ENCODE assay signal across 31 mouse cellular contexts in genomic region chr7:83474471-83474870, GRCm38 (mm10).
DNase-seq lines count a peak whose midpoint lies in the region; ATAC-seq and TF ChIP-seq lines count a peak whose summit lies in the region.
"Had no signal": no experiment of that assay in that cellular context is flagged by ENCODE, and none has a peak within 500 bp of the region (broad histone marks: within the 10 kb centered on the region; RNA-seq: fewer than 3 reads in every experiment).

No protein-coding gene starts in this region.

- DNase-seq in embryonic facial prominence, embryonic 10.5 days (ENCODE audit: low spot score), result no peak
- peak; percentile 35 for DNase-seq in layer of hippocampus, adult 9-11 months
- DNase-seq in layer of hippocampus, postnatal 10 days (ENCODE audit: low spot score in 2 of 2), result no peak
- no peak for DNase-seq in embryonic facial prominence, embryonic 14.5 days (ENCODE audit: low spot score)
- DNase-seq in limb, embryonic 14.5 days (ENCODE audit: low spot score), result no peak
- DNase-seq in forebrain, postnatal 0 days, result no peak
- no peak for DNase-seq in kidney, postnatal 14 days
- DNase-seq: adrenal gland, adult 2 months; adrenal gland, postnatal 36 days; cerebellum, adult 2 months; gastrocnemius, postnatal 25 days; heart, adult 18-20 months; heart, postnatal 14 days; kidney, adult 2 months; kidney, postnatal 4 days; liver, embryonic 13.5 days; lung, adult 18-20 months; lung, postnatal 4 days; retina, postnatal 1 day; right cerebral cortex, postnatal 14 days; thymus, postnatal 14 days had no signal

- no peak overlapping the region for H3K4me3 ChIP-seq in embryonic facial prominence, embryonic 12.5 days
- no peak overlapping the region for H3K4me3 ChIP-seq in embryonic facial prominence, embryonic 10.5 days
- H3K4me3 ChIP-seq in embryonic facial prominence, embryonic 14.5 days (ENCODE audit: low read depth, low read length), result no peak overlapping the region
- no peak overlapping the region for H3K4me3 ChIP-seq in limb, embryonic 14.5 days (replicated peaks; ENCODE audit: low read length)
- no peak overlapping the region for H3K4me3 ChIP-seq in forebrain, postnatal 0 days (ENCODE audit: low read depth, low read length)
- H3K4me3 ChIP-seq: erythroblast, embryonic 14.5 days; hindbrain, embryonic 10.5 days; hindbrain, embryonic 15.5 days; liver, embryonic 13.5 days; megakaryocyte, embryonic 14.5 days; midbrain, embryonic 13.5 days; stomach, embryonic 15.5 days had no signal

- no peak overlapping the region for H3K9ac ChIP-seq in embryonic facial prominence, embryonic 12.5 days
- H3K9ac ChIP-seq in embryonic facial prominence, embryonic 14.5 days (ENCODE audit: low read depth, low read length), result no peak overlapping the region
- no peak overlapping the region for H3K9ac ChIP-seq in limb, embryonic 14.5 days (ENCODE audit: low read depth, low read length, severe bottlenecking)
- no peak overlapping the region for H3K9ac ChIP-seq in forebrain, postnatal 0 days
- H3K9ac ChIP-seq: hindbrain, embryonic 15.5 days; liver, embryonic 13.5 days; midbrain, embryonic 13.5 days; stomach, embryonic 15.5 days had no signal

- peak overlapping the region; percentile 36; the same call in 1 of the 2 replicates for H3K27ac ChIP-seq in embryonic facial prominence, embryonic 12.5 days
- H3K27ac ChIP-seq in embryonic facial prominence, embryonic 10.5 days (replicated peaks), result no peak overlapping the region
- H3K27ac ChIP-seq in embryonic facial prominence, embryonic 14.5 days (replicated peaks; ENCODE audit: low read depth, low read length), result peak overlapping the region; percentile 45
- peak overlapping the region; percentile 46; the same call in 1 of the 2 replicates for H3K27ac ChIP-seq in limb, embryonic 14.5 days (replicated peaks; ENCODE audit: low read depth, low read length)
- H3K27ac ChIP-seq in forebrain, postnatal 0 days (ENCODE audit: low read depth, low read length), result no peak overlapping the region
- H3K27ac ChIP-seq: hindbrain, embryonic 10.5 days; hindbrain, embryonic 15.5 days; liver, embryonic 13.5 days; midbrain, embryonic 13.5 days had no signal

- no peaks in the 10 kb centered on the region for H3K27me3 ChIP-seq in embryonic facial prominence, embryonic 12.5 days
- no peaks in the 10 kb centered on the region for H3K27me3 ChIP-seq in embryonic facial prominence, embryonic 10.5 days (replicated peaks; ENCODE audit: low read depth, poor library complexity, severe bottlenecking)
- H3K27me3 ChIP-seq in embryonic facial prominence, embryonic 14.5 days (replicated peaks; ENCODE audit: control insufficient read depth, insufficient read depth, low read length), result no peaks in the 10 kb centered on the region
- no peaks in the 10 kb centered on the region for H3K27me3 ChIP-seq in limb, embryonic 14.5 days (ENCODE audit: control insufficient read depth, insufficient read depth, low read length)
- no peaks in the 10 kb centered on the region for H3K27me3 ChIP-seq in forebrain, postnatal 0 days (ENCODE audit: insufficient read depth, low read length)
- H3K27me3 ChIP-seq: hindbrain, embryonic 15.5 days; liver, embryonic 13.5 days; megakaryocyte, embryonic 14.5 days; midbrain, embryonic 13.5 days; stomach, embryonic 15.5 days had no signal

- no peak overlapping the region for H3K4me2 ChIP-seq in embryonic facial prominence, embryonic 12.5 days (replicated peaks)
- H3K4me2 ChIP-seq in embryonic facial prominence, embryonic 14.5 days (ENCODE audit: low read depth, low read length), result no peak overlapping the region
- H3K4me2 ChIP-seq in limb, embryonic 14.5 days (replicated peaks; ENCODE audit: low read depth, low read length, severe bottlenecking), result no peak overlapping the region
- no peak overlapping the region for H3K4me2 ChIP-seq in forebrain, postnatal 0 days (ENCODE audit: low read depth)
- H3K4me2 ChIP-seq: hindbrain, embryonic 15.5 days; liver, embryonic 13.5 days; midbrain, embryonic 13.5 days; stomach, embryonic 15.5 days had no signal

- 85% methylated on average over 2 of the region's 2 CpGs for WGBS in embryonic facial prominence, embryonic 12.5 days
- WGBS in embryonic facial prominence, embryonic 10.5 days, result 93% methylated on average over 2 of the region's 2 CpGs
- WGBS in embryonic facial prominence, embryonic 14.5 days, result 79% methylated on average over 2 of the region's 2 CpGs
- 80% methylated on average over 2 of the region's 2 CpGs for WGBS in limb, embryonic 14.5 days
- 83% methylated on average over 2 of the region's 2 CpGs for WGBS in forebrain, postnatal 0 days

- H3K4me1 ChIP-seq in embryonic facial prominence, embryonic 12.5 days, result peaks cover 31% of the 10 kb centered on the region
- H3K4me1 ChIP-seq in embryonic facial prominence, embryonic 10.5 days, result peaks cover 33% of the 10 kb centered on the region
- H3K4me1 ChIP-seq in embryonic facial prominence, embryonic 14.5 days (ENCODE audit: control insufficient read depth, insufficient read depth, low read length), result peaks cover 24% of the 10 kb centered on the region
- H3K4me1 ChIP-seq in limb, embryonic 14.5 days (ENCODE audit: control insufficient read depth, insufficient read depth, low read length), result peaks cover 53% of the 10 kb centered on the region
- H3K4me1 ChIP-seq in forebrain, postnatal 0 days (ENCODE audit: insufficient read depth), result peaks cover 20% of the 10 kb centered on the region; the same call in 1 of the 2 replicates
- H3K4me1 ChIP-seq: liver, embryonic 13.5 days; megakaryocyte, embryonic 14.5 days had no signal

- no peaks in the 10 kb centered on the region for H3K9me3 ChIP-seq in embryonic facial prominence, embryonic 12.5 days
- H3K9me3 ChIP-seq in embryonic facial prominence, embryonic 10.5 days, result no peaks in the 10 kb centered on the region
- no peaks in the 10 kb centered on the region for H3K9me3 ChIP-seq in embryonic facial prominence, embryonic 14.5 days (ENCODE audit: control insufficient read depth, low read length)
- no peaks in the 10 kb centered on the region for H3K9me3 ChIP-seq in limb, embryonic 14.5 days (ENCODE audit: control insufficient read depth, low read length)
- H3K9me3 ChIP-seq in forebrain, postnatal 0 days (ENCODE audit: low read length), result no peaks in the 10 kb centered on the region
- H3K9me3 ChIP-seq: hindbrain, embryonic 10.5 days; hindbrain, embryonic 15.5 days; liver, embryonic 13.5 days; megakaryocyte, embryonic 14.5 days; midbrain, embryonic 13.5 days; stomach, embryonic 15.5 days had no signal

- TF ChIP-seq CTCF in forebrain, postnatal 0 days (IDR thresholded peaks at IDR 0.05; ENCODE audit: low read depth), result no peak

- ATAC-seq in embryonic facial prominence, embryonic 12.5 days (ENCODE audit: insufficient number of reproducible peaks, insufficient read depth, low FRiP score, low TSS enrichment), result no peak
- no peak for ATAC-seq in embryonic facial prominence, embryonic 14.5 days (ENCODE audit: low read depth)
- ATAC-seq in limb, embryonic 14.5 days (ENCODE audit: low FRiP score, low read depth), result no peak
- no peak for ATAC-seq in forebrain, postnatal 0 days
- ATAC-seq: activated CD4-positive, CD25-positive, alpha-beta regulatory T cell, adult 4 months; inflammation-experienced regulatory T-cells, adult 6 months; lung, postnatal 0 days; midbrain, embryonic 13.5 days had no signal

- no peak for TF ChIP-seq POLR2A in limb, embryonic 14.5 days (IDR thresholded peaks at IDR 0.05; ENCODE audit: borderline replicate concordance, extremely low read depth, insufficient read depth, insufficient read length)

- no peaks in the 10 kb centered on the region for H3K36me3 ChIP-seq in embryonic facial prominence, embryonic 12.5 days
- no peaks in the 10 kb centered on the region for H3K36me3 ChIP-seq in embryonic facial prominence, embryonic 10.5 days (replicated peaks)
- H3K36me3 ChIP-seq in embryonic facial prominence, embryonic 14.5 days (ENCODE audit: control insufficient read depth, insufficient read depth, low read length), result no peaks in the 10 kb centered on the region
- no peaks in the 10 kb centered on the region for H3K36me3 ChIP-seq in limb, embryonic 14.5 days (ENCODE audit: control insufficient read depth, insufficient read depth, low read length)
- no peaks in the 10 kb centered on the region for H3K36me3 ChIP-seq in forebrain, postnatal 0 days (ENCODE audit: insufficient read depth)
- H3K36me3 ChIP-seq: hindbrain, embryonic 10.5 days; hindbrain, embryonic 15.5 days; liver, embryonic 13.5 days; midbrain, embryonic 13.5 days; stomach, embryonic 15.5 days had no signal

Comparison
In these comparisons a context has a peak if more than half of its experiments do, and no peak if none do; other contexts are left out.
1. H3K27ac ChIP-seq: peak in embryonic facial prominence, embryonic 12.5 days (single experiment), embryonic facial prominence, embryonic 14.5 days (single experiment) and limb, embryonic 14.5 days (single experiment); none in embryonic facial prominence, embryonic 10.5 days (single experiment) and forebrain, postnatal 0 days (single experiment).